Mouse (Mus musculus): Measurements from ENCODE around the gene Hes3. TPM values are rescaled to one million over a fixed set of nuclear protein-coding genes. Genes with fewer than 3 reads are reported as not detected.

The Hes3 gene
- polyA plus RNA-seq, 1 experiment = not detected

DNA sequence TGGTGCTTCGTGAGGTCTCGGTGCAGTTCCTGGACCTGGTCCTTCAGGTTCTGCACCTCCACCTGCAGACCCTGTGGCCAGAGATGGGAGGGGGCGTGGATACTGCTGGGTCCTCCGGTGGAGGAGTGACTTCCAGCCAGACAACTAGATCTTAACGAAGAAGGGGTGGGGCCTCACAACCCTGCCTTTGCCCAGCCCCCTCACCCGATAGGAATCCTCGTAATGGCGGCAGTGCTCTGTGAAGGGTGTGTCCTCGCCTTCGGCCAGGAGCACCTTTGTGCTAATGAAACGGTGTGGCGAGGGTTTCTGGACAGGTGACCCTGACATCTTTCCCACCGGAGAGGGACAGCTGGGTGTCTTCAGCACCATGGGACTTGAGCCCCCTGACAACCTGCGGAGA, 20.7 kb upstream of the Hes3 start:
- TF ChIP-seq POLR2A (IDR thresholded peaks at IDR 0.05; ENCODE audit: borderline replicate concordance, low read depth, low read length) (no peak), CTCF (IDR thresholded peaks at IDR 0.05; ENCODE audit: low read depth, low read length) (no peak)
- Histone ChIP-seq H3K27ac (ENCODE audit: insufficient read depth, low read depth, low read length) (no peak overlapping the region), H3K4me3 (ENCODE audit: insufficient read depth, low read length) (no peak overlapping the region), H3K4me1 (ENCODE audit: control insufficient read depth, insufficient read depth, low read length) (no peaks in the 10 kb centered on the region)

DNA sequence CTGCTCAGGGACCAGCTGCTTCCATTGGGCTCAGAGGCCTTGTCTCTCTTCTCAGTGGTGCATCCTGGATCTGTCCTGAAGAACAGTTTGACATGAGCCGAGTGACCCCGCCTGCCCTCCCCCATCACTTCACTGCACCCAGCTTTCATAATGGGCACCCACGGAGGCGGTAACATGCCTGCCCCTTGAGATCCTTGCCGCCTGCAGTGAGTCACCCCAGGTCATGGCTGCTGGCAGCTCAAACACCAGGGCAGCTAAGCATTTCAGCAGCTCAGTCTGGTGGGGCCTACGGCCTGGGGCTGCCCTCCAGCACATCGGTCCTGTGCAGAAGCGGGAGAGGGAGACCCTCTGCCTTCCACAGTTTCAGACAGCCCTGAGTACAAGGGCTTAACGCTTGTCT, 16.1 kb upstream of the Hes3 start:
- TF ChIP-seq POLR2A (IDR thresholded peaks at IDR 0.05; ENCODE audit: borderline replicate concordance, low read depth, low read length) (no peak), CTCF (IDR thresholded peaks at IDR 0.05; ENCODE audit: low read depth, low read length) (no peak)
- no peaks in the 10 kb centered on the region for H3K4me1 ChIP-seq (ENCODE audit: control insufficient read depth, insufficient read depth, low read length)
- no peak overlapping the region for H3K27ac ChIP-seq (ENCODE audit: insufficient read depth, low read depth, low read length)
- H3K4me3 ChIP-seq (ENCODE audit: insufficient read depth, low read length) = no peak overlapping the region

DNA sequence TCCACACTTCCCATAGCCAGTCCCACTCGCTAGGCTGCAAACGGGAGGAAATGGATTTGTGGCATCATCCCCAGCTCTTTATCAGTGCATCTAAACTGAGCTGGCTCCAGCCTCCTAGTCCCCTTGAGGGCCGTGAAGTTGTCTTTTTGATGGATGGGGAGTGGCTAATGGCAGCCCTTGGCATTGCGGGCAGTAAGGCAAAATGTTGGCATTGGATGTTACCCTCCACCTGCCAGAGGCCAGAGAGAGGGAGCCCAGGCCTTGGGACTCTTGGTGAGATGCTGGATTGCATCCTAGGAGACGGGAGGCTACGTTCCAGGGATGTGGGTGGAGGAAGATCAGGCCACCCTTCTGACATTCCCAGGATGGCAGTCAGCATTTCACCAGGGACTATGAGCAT, 14.5 kb upstream of the Hes3 start:
- H3K27ac ChIP-seq (ENCODE audit: insufficient read depth, low read depth, low read length) = no peak overlapping the region
- TF ChIP-seq CTCF (IDR thresholded peaks at IDR 0.05; ENCODE audit: low read depth, low read length) (no peak), POLR2A (IDR thresholded peaks at IDR 0.05; ENCODE audit: borderline replicate concordance, low read depth, low read length) (no peak)
- no peaks in the 10 kb centered on the region for H3K4me1 ChIP-seq (ENCODE audit: control insufficient read depth, insufficient read depth, low read length)
- no peak overlapping the region for H3K4me3 ChIP-seq (ENCODE audit: insufficient read depth, low read length)

DNA sequence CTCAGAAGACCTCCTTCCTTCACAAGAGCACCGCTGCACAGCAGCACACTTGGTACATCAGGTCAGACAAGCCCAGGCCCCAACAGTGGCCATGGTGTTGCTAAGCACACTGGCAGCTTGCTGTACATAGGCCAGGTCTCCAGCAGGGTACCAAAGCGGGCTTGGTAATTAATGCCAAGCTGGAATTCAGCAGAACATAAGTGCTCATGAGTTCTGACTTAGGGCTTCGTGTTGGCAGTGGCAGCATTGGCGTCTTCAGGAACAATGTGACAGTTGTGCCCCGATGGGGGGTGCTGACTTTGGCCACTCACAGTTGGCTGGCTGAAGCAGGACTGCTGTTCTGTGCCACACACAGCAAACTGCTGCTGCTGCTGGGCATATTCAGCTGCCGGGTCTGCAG, 13.2 kb upstream of the Hes3 start:
- Histone ChIP-seq H3K4me3 (ENCODE audit: insufficient read depth, low read length) (no peak overlapping the region), H3K4me1 (ENCODE audit: control insufficient read depth, insufficient read depth, low read length) (no peaks in the 10 kb centered on the region), H3K27ac (ENCODE audit: insufficient read depth, low read depth, low read length) (no peak overlapping the region)
- TF ChIP-seq CTCF (IDR thresholded peaks at IDR 0.05; ENCODE audit: low read depth, low read length) (no peak), POLR2A (IDR thresholded peaks at IDR 0.05; ENCODE audit: borderline replicate concordance, low read depth, low read length) (no peak)

DNA sequence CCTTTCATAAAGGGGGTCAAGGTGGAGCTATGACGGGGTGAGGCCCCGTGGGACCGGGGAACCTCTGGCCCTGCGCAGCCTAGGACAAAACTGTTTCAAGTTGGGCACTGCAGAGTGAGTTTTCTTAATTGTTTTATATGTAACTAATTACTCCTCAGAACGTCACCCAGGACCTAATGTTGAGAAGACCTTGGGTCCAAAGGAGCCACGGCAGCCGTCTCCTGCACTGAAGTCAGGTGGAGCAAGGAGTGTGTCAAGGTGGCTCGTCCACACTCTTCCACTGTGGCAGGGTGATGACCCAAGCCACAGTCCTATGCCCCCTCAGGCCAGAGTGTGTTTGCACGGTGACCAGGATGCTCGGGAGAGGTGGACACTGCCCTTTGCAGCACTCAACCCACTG, 11.7 kb upstream of the Hes3 start:
- TF ChIP-seq CTCF (IDR thresholded peaks at IDR 0.05; ENCODE audit: low read depth, low read length) (no peak), POLR2A (IDR thresholded peaks at IDR 0.05; ENCODE audit: borderline replicate concordance, low read depth, low read length) (no peak)

DNA sequence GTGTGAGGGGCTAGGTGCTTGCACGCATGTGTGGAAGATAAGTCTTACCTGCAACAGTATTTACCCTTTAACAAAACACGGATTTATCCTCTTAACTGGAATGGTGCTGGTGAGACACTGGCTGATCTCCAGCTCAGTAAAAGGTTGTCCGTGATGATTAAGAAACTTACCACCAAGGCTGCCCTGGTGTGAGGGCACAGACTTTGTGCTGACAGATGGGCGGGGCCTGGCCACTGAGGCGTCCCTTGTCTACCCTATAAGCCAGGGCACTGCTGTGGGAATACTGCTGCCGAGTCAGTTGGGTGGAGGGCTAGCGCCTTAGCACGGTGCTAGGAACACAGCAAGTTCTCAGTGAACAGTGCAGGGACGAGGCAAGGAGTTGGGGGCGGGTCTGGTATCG, 10.6 kb upstream of the Hes3 start:
- no peak for TF ChIP-seq CTCF (IDR thresholded peaks at IDR 0.05; ENCODE audit: low read depth, low read length)
- no peak for TF ChIP-seq POLR2A (IDR thresholded peaks at IDR 0.05; ENCODE audit: borderline replicate concordance, low read depth, low read length)
- peaks cover 4% of the 10 kb centered on the region; the same call in 1 of the 2 replicates for H3K4me1 ChIP-seq (ENCODE audit: control insufficient read depth, insufficient read depth, low read length)
- H3K4me3 ChIP-seq (ENCODE audit: insufficient read depth, low read length) = no peak overlapping the region
- no peak overlapping the region for H3K27ac ChIP-seq (ENCODE audit: insufficient read depth, low read depth, low read length)

More for the DNA sequence above, 11.7 kb upstream of the Hes3 start:
- no peak overlapping the region for H3K4me3 ChIP-seq (ENCODE audit: insufficient read depth, low read length)
- peaks cover 4% of the 10 kb centered on the region; the same call in 1 of the 2 replicates for H3K4me1 ChIP-seq (ENCODE audit: control insufficient read depth, insufficient read depth, low read length)
- H3K27ac ChIP-seq (ENCODE audit: insufficient read depth, low read depth, low read length) = no peak overlapping the region

DNA sequence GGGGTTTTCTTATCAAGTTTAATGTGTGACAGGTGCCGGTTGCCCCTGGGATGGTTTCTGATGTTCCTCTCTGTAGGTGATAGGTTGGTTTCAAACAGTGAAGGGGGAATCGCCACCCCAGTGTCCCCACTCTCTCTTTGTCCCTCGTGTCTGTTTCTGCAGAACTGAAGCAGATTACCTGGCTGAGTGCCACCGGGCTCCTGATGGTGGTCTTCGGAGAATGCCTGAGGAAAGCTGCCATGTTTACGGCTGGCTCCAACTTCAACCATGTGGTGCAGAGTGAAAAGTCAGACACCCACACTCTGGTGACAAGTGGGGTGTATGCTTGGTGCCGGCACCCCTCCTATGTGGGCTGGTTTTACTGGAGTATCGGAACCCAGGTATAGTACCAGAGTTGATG, 8.9 kb upstream of the Hes3 start:
- H3K27ac ChIP-seq (ENCODE audit: insufficient read depth, low read depth, low read length) = no peak overlapping the region
- H3K4me3 ChIP-seq (ENCODE audit: insufficient read depth, low read length) = no peak overlapping the region
- peaks cover 10% of the 10 kb centered on the region for H3K4me1 ChIP-seq (ENCODE audit: control insufficient read depth, insufficient read depth, low read length)
- TF ChIP-seq CTCF (IDR thresholded peaks at IDR 0.05; ENCODE audit: low read depth, low read length) (no peak), POLR2A (IDR thresholded peaks at IDR 0.05; ENCODE audit: borderline replicate concordance, low read depth, low read length) (no peak)

DNA sequence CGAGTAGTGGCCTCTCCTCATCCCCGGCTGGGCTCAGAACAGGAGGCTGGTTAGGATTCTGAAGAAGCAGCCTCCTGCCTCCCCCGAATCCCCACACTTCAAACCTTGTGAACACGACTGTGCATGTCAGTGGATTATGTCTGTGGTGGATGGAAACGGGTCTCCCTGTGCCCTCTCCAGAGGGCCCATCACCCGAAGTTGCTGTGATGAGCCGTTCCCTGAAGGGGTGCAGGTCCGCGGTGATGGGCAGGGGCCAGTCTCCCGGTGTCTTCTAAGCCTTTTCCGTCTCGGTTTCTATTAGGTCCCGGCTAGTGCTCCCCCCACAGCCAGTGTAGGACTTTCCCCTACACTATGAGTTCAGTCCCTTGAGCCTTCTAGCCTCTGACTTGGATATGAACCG, 7.4 kb upstream of the Hes3 start:
- H3K4me3 ChIP-seq (ENCODE audit: insufficient read depth, low read length) = no peak overlapping the region
- peaks cover 14% of the 10 kb centered on the region for H3K4me1 ChIP-seq (ENCODE audit: control insufficient read depth, insufficient read depth, low read length)
- TF ChIP-seq POLR2A (IDR thresholded peaks at IDR 0.05; ENCODE audit: borderline replicate concordance, low read depth, low read length) = no peak
- no peak for TF ChIP-seq CTCF (IDR thresholded peaks at IDR 0.05; ENCODE audit: low read depth, low read length)

DNA sequence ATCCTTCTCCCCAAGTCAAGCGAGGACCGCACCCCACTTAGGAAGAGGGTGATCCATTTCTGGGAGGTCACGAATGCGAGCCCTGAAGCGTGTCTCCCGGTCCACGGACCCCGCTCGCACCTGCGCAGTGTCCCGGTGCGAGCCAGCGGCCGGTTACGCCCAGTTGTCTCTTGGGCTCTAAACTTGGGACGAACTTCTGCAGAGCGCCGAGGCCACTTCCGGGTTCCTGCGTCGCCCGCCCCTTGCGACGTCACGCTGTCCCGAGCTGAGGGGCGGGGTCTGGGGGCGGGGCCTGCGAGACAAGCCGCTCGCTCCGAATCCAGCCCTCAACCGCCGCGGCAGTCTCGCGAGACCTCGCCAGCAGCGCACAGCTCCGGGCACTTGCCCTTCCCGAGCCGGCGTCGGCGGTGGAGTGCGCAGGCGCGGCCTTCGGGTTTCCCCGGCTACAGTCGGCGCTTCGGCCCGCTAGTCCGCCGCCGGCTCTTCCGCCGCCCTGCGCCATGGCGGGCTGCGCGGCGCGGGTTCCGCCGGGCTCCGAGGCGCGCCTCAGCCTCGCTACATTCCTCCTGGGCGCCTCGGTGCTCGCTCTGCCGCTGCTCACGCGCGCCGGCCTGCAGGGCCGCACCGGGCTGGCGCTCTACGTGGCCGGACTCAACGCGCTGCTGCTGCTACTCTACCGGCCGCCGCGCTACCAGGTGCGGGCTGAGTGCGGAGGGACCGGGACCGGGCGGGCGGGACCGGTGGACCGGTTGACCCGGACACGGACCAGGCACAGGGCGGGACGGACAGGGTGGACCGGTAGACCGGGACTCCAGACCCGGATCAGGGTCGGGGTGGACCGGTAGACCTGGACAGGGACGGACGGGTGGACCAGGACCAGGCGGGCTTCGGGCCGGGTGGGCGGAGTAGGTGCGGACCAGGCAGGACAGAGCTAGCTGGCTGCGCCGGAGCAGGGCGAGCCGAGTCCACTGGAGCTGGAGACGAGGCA, 5.7 kb upstream of the Hes3 start, which contains the start of gene Icmt:
Gene Icmt, plus strand, starts transcription at position 354 of the 988 bp plus-strand sequence.
- TF ChIP-seq CTCF (IDR thresholded peaks at IDR 0.05; ENCODE audit: low read depth, low read length) (no peak), POLR2A (IDR thresholded peaks at IDR 0.05; ENCODE audit: borderline replicate concordance, low read depth, low read length) (peak; percentile 85; the same call in 1 of the 2 replicates)
- Histone ChIP-seq H3K4me1 (ENCODE audit: control insufficient read depth, insufficient read depth, low read length) (peaks cover 14% of the 10 kb centered on the region), H3K27ac (ENCODE audit: insufficient read depth, low read depth, low read length) (peak within 1 kb of the TSS; percentile 38), H3K4me3 (ENCODE audit: insufficient read depth, low read length) (peak within 1 kb of the TSS; percentile 91)

More for the DNA sequence above, 7.4 kb upstream of the Hes3 start:
- no peak overlapping the region for H3K27ac ChIP-seq (ENCODE audit: insufficient read depth, low read depth, low read length)

DNA sequence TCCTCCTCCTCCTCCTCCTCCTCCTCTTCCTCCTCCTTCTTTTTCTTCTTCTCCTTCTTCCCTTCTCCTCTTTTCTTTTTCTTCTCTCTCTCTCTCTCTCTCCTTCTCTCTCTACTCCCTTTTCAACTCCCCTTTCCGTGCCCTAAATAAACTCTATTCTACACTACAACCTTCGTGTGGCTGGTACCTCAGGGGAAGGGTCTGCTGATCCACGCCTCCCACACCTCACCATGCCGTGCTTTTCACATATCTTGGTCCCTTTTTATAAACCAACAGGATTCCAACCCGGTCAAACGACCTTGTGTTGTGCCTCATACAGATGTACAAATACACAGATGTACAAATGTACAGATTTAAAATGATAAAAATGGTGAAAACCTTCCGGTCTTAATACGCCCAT, 4.9 kb upstream of the Hes3 start:
- H3K4me3 ChIP-seq (ENCODE audit: insufficient read depth, low read length) = peak overlapping the region; percentile 91
- H3K27ac ChIP-seq (ENCODE audit: insufficient read depth, low read depth, low read length) = peak overlapping the region; percentile 19; the same call in 1 of the 2 replicates
- no peak for TF ChIP-seq POLR2A (IDR thresholded peaks at IDR 0.05; ENCODE audit: borderline replicate concordance, low read depth, low read length)
- no peak for TF ChIP-seq CTCF (IDR thresholded peaks at IDR 0.05; ENCODE audit: low read depth, low read length)
- H3K4me1 ChIP-seq (ENCODE audit: control insufficient read depth, insufficient read depth, low read length) = peaks cover 14% of the 10 kb centered on the region
